In genomic region chr19:6283001-6283400, GRCm38 (mm10) we compare ENCODE assay signal across 17 mouse cellular contexts. TPM values are rescaled to one million over a fixed set of nuclear protein-coding genes. Genes with fewer than 3 reads are reported as not detected.
DNase-seq lines count a peak whose midpoint lies in the region; ATAC-seq and TF ChIP-seq lines count a peak whose summit lies in the region.
"Had no signal": no experiment of that assay in that cellular context is flagged by ENCODE, and none has a peak within 500 bp of the region (broad histone marks: within the 10 kb centered on the region; RNA-seq: fewer than 3 reads in every experiment).

No protein-coding gene starts in this region.

- TF ChIP-seq CTCF in CH12.LX (conservative IDR thresholded peaks at IDR 0.05 in 1 of 2, IDR thresholded peaks at IDR 0.05 in 1 of 2; ENCODE audit: low read depth in 2 of 2, low read length in 2 of 2): no peak

- TF ChIP-seq POLR2A in CH12.LX (IDR thresholded peaks at IDR 0.05; ENCODE audit: low read depth, low read length): no peak

- peaks cover 33% of the 10 kb centered on the region for H3K4me1 ChIP-seq in forebrain, embryonic 10.5 days
- H3K4me1 ChIP-seq in forebrain, embryonic 15.5 days: peaks cover 22% of the 10 kb centered on the region
- peaks cover 47 to 74% of the 10 kb centered on the region in 2 experiments for H3K4me1 ChIP-seq in CH12.LX (ENCODE audit: control insufficient read depth in 1 of 2, insufficient read depth in 2 of 2)
- H3K4me1 ChIP-seq in hindbrain, embryonic 14.5 days (replicated peaks; ENCODE audit: control insufficient read depth, insufficient read depth, low read length): peaks cover 27% of the 10 kb centered on the region

- TF ChIP-seq RAD21 in CH12.LX (IDR thresholded peaks at IDR 0.05; ENCODE audit: low read depth, low read length): no peak

- H3K36me3 ChIP-seq in forebrain, embryonic 10.5 days (replicated peaks): peaks cover 94% of the 10 kb centered on the region
- H3K36me3 ChIP-seq in forebrain, embryonic 15.5 days: peaks cover 43% of the 10 kb centered on the region
- peaks cover 89 to 94% of the 10 kb centered on the region in 2 experiments for H3K36me3 ChIP-seq in CH12.LX (replicated peaks in 1 of 2; ENCODE audit: control insufficient read depth in 1 of 2, insufficient read depth in 1 of 2, low read length in 1 of 2)
- H3K36me3 ChIP-seq in hindbrain, embryonic 14.5 days (replicated peaks; ENCODE audit: control insufficient read depth, insufficient read depth): peaks cover 71% of the 10 kb centered on the region

- no peak for TF ChIP-seq EP300 in CH12.LX (IDR thresholded peaks at IDR 0.05; ENCODE audit: low read length)

- H3K9ac ChIP-seq in forebrain, embryonic 15.5 days (replicated peaks): no peak overlapping the region
- H3K9ac ChIP-seq in CH12.LX (ENCODE audit: insufficient read depth, low read depth): peak overlapping the region; percentile 65
- H3K9ac ChIP-seq in hindbrain, embryonic 14.5 days: no peak overlapping the region
- H3K9ac ChIP-seq: embryonic facial prominence, embryonic 13.5 days; hindbrain, embryonic 15.5 days had no signal

- in situ Hi-C loops in CH12.LX (cut with MboI; ENCODE audit: low pct_ligation_motif_present, low pct_unique_long_range_greater_than_20kb, low sequenced_read_pairs): no loop called here

- dilution Hi-C loops in CH12.LX (cut with MboI; ENCODE audit: extremely low pct_ligation_motif_present, extremely low pct_unique_long_range_greater_than_20kb, low sequenced_read_pairs): no loop called here

- no peaks in the 10 kb centered on the region for H3K27me3 ChIP-seq in forebrain, embryonic 10.5 days (ENCODE audit: poor library complexity, severe bottlenecking)
- H3K27me3 ChIP-seq in forebrain, embryonic 15.5 days: no peaks in the 10 kb centered on the region
- H3K27me3 ChIP-seq in CH12.LX (replicated peaks): no peaks in the 10 kb centered on the region
- no peaks in the 10 kb centered on the region for H3K27me3 ChIP-seq in hindbrain, embryonic 14.5 days (ENCODE audit: control insufficient read depth, insufficient read depth, low read length)
- H3K27me3 ChIP-seq: embryonic facial prominence, embryonic 13.5 days; hindbrain, embryonic 15.5 days had no signal

- H3K9me3 ChIP-seq in forebrain, embryonic 10.5 days: no peaks in the 10 kb centered on the region
- no peaks in the 10 kb centered on the region for H3K9me3 ChIP-seq in forebrain, embryonic 15.5 days
- H3K9me3 ChIP-seq in CH12.LX (replicated peaks; ENCODE audit: low read length): no peaks in the 10 kb centered on the region
- no peaks in the 10 kb centered on the region for H3K9me3 ChIP-seq in hindbrain, embryonic 14.5 days (ENCODE audit: control insufficient read depth, low read length)
- H3K9me3 ChIP-seq: embryonic facial prominence, embryonic 13.5 days; hindbrain, embryonic 15.5 days; midbrain, embryonic 10.5 days had no signal

- H3K79me2 ChIP-seq in CH12.LX (replicated peaks; ENCODE audit: control insufficient read depth, extremely low read depth, insufficient read depth, poor library complexity, severe bottlenecking): peaks cover 87% of the 10 kb centered on the region

- WGBS in forebrain, embryonic 10.5 days: 86% methylated on average over 5 of the region's 5 CpGs
- 86% methylated on average over 5 of the region's 5 CpGs for WGBS in forebrain, embryonic 15.5 days
- WGBS in hindbrain, embryonic 14.5 days: 81% methylated on average over 5 of the region's 5 CpGs

- H3K27ac ChIP-seq in forebrain, embryonic 10.5 days: 0 out of 2 replicates have a peak overlapping the region, but pooled peaks have one; percentile 30
- no peak overlapping the region for H3K27ac ChIP-seq in forebrain, embryonic 15.5 days (replicated peaks)
- H3K27ac ChIP-seq in CH12.LX (ENCODE audit: insufficient read depth, low read depth): peak overlapping the region; percentile 99
- no peak overlapping the region for H3K27ac ChIP-seq in hindbrain, embryonic 14.5 days
- H3K27ac ChIP-seq: embryonic facial prominence, embryonic 13.5 days; hindbrain, embryonic 15.5 days; kidney, postnatal 0 days; midbrain, embryonic 10.5 days; stomach, postnatal 0 days had no signal

- DNase-seq in forebrain, embryonic 10.5 days (ENCODE audit: extremely low spot score, low spot score): no peak
- DNase-seq in kidney, adult 9 months: peak; percentile 72
- DNase-seq in kidney, postnatal 14 days: no peak
- DNase-seq in CH12.LX (ENCODE audit: extremely low read depth) (no peak), liver (peak; percentile 74)
- no peak for DNase-seq in hindbrain, embryonic 14.5 days (ENCODE audit: low spot score)
- DNase-seq in adrenal gland, adult (ENCODE audit: inconsistent age in 2 of 2, low spot score in 1 of 2): no peak
- DNase-seq: adrenal gland, postnatal 14 days; cerebellum, adult 11-12 months; gastrocnemius, postnatal 36 days; lung, postnatal 14 days had no signal

- no peak overlapping the region for H3K4me3 ChIP-seq in forebrain, embryonic 10.5 days
- no peak overlapping the region for H3K4me3 ChIP-seq in forebrain, embryonic 15.5 days
- H3K4me3 ChIP-seq in CH12.LX (replicated peaks in 1 of 3; ENCODE audit: low read depth in 2 of 3, low read length in 2 of 3, poor library complexity in 1 of 3): peak overlapping the region in 1 of 3 experiments; percentile 1
- no peak overlapping the region for H3K4me3 ChIP-seq in hindbrain, embryonic 14.5 days (replicated peaks; ENCODE audit: low read length)
- H3K4me3 ChIP-seq: embryonic facial prominence, embryonic 13.5 days; hindbrain, embryonic 15.5 days; midbrain, embryonic 10.5 days had no signal

- ATAC-seq in forebrain, embryonic 15.5 days (replicated peaks): no peak
- ATAC-seq in hindbrain, embryonic 14.5 days (ENCODE audit: low FRiP score): no peak

- no peak overlapping the region for H3K4me2 ChIP-seq in forebrain, embryonic 15.5 days (replicated peaks)
- H3K4me2 ChIP-seq in CH12.LX (ENCODE audit: insufficient read depth, low read depth, poor library complexity, severe bottlenecking): peak overlapping the region; percentile 14; the same call in 1 of the 2 replicates
- no peak overlapping the region for H3K4me2 ChIP-seq in hindbrain, embryonic 14.5 days (replicated peaks)
- H3K4me2 ChIP-seq: embryonic facial prominence, embryonic 13.5 days; hindbrain, embryonic 15.5 days had no signal

TF ChIP-seq in CH12.LX, 34 proteins besides CTCF, POLR2A, EP300 and RAD21 (continues in another document):
- TF ChIP-seq MXI1 (IDR thresholded peaks at IDR 0.05; ENCODE audit: low read depth, low read length) (no peak), RCOR1 (conservative IDR thresholded peaks at IDR 0.05; ENCODE audit: low read depth, low read length) (no peak), SMC3 (IDR thresholded peaks at IDR 0.05; ENCODE audit: low read depth, low read length) (no peak), TBP (conservative IDR thresholded peaks at IDR 0.05; ENCODE audit: low read depth, low read length) (no peak), CHD2 (IDR thresholded peaks at IDR 0.05; ENCODE audit: low read length) (no peak), BHLHE40 (IDR thresholded peaks at IDR 0.05; ENCODE audit: low read depth, low read length) (no peak), MAZ (IDR thresholded peaks at IDR 0.05; ENCODE audit: low read depth, low read length) (no peak), USF2 (conservative IDR thresholded peaks at IDR 0.05; ENCODE audit: low read depth, low read length) (no peak), MYC (IDR thresholded peaks at IDR 0.05; ENCODE audit: low read depth, low read length) (no peak), PAX5 (IDR thresholded peaks at IDR 0.05; ENCODE audit: low read length) (no peak), NELFE (IDR thresholded peaks at IDR 0.05; ENCODE audit: low read depth, low read length) (no peak), ETS1 (conservative IDR thresholded peaks at IDR 0.05; ENCODE audit: low read depth, low read length) (no peak)

RNA-seq across cellular contexts. Expression of gene Ehd1, which starts 6.5 kb away (rescaled TPM):
- polyA plus RNA-seq in forebrain, embryonic 10.5 days (2016; fragmentation: Nextera tagmentation; extraction: Ambion mirVana): 76.8 and 82.1 TPM in 2 replicates
- polyA plus RNA-seq in forebrain, embryonic 15.5 days (2015; fragmentation: Nextera tagmentation; extraction: Ambion mirVana): 88.1 TPM in 2 replicates
- total RNA-seq in CH12.LX (2012; rRNA removed): 231 and 400 TPM in 2 replicates
- 97.4 and 131 TPM in 2 replicates for total RNA-seq in CH12.LX (2014; rRNA removed)
- polyA plus RNA-seq in CH12.LX (2012; ENCODE audit: insufficient read length, low read depth): 245 and 301 TPM in 2 replicates
- polyA plus RNA-seq in hindbrain, embryonic 14.5 days (2014; fragmentation: Nextera tagmentation; extraction: Ambion mirVana): 80.0 and 84.9 TPM in 2 replicates

RNA-seq across cellular contexts. Expression of gene Cdc42bpg, which starts 23.3 kb away (rescaled TPM):
- 0.23 and 0.24 TPM in 2 replicates for polyA plus RNA-seq in forebrain, embryonic 10.5 days (2016; fragmentation: Nextera tagmentation; extraction: Ambion mirVana)
- polyA plus RNA-seq in forebrain, embryonic 15.5 days (2015; fragmentation: Nextera tagmentation; extraction: Ambion mirVana): 0.31 and 0.67 TPM in 2 replicates
- 4.1 and 4.2 TPM in 2 replicates for total RNA-seq in CH12.LX (2012; rRNA removed)
- 0.65 and 0.79 TPM in 2 replicates for total RNA-seq in CH12.LX (2014; rRNA removed)
- polyA plus RNA-seq in CH12.LX (2012; ENCODE audit: insufficient read length, low read depth): 2.3 and 2.6 TPM in 2 replicates
- 0.56 and 0.63 TPM in 2 replicates for polyA plus RNA-seq in hindbrain, embryonic 14.5 days (2014; fragmentation: Nextera tagmentation; extraction: Ambion mirVana)

RNA-seq across cellular contexts. Expression of gene Atg2a, which starts 41.5 kb away (rescaled TPM):
- 11.1 and 11.4 TPM in 2 replicates for polyA plus RNA-seq in forebrain, embryonic 10.5 days (2016; fragmentation: Nextera tagmentation; extraction: Ambion mirVana)
- polyA plus RNA-seq in forebrain, embryonic 15.5 days (2015; fragmentation: Nextera tagmentation; extraction: Ambion mirVana): 9.7 and 10.1 TPM in 2 replicates
- 9.5 and 10.0 TPM in 2 replicates for total RNA-seq in CH12.LX (2012; rRNA removed)
- total RNA-seq in CH12.LX (2014; rRNA removed): 2.3 and 2.8 TPM in 2 replicates
- 9.4 and 13.9 TPM in 2 replicates for polyA plus RNA-seq in CH12.LX (2012; ENCODE audit: insufficient read length, low read depth)
- 14.5 and 14.8 TPM in 2 replicates for polyA plus RNA-seq in hindbrain, embryonic 14.5 days (2014; fragmentation: Nextera tagmentation; extraction: Ambion mirVana)

RNA-seq across cellular contexts. Expression of gene Ppp2r5b, which starts 47.3 kb away (rescaled TPM):
- 21.6 and 24.4 TPM in 2 replicates for polyA plus RNA-seq in forebrain, embryonic 10.5 days (2016; fragmentation: Nextera tagmentation; extraction: Ambion mirVana)
- 95.5 and 98.5 TPM in 2 replicates for polyA plus RNA-seq in forebrain, embryonic 15.5 days (2015; fragmentation: Nextera tagmentation; extraction: Ambion mirVana)
- total RNA-seq in CH12.LX (2012; rRNA removed): 7.8 and 9.8 TPM in 2 replicates
- total RNA-seq in CH12.LX (2014; rRNA removed): 2.8 and 3.0 TPM in 2 replicates
- polyA plus RNA-seq in CH12.LX (2012; ENCODE audit: insufficient read length, low read depth): 3.4 and 4.1 TPM in 2 replicates
- 140 and 158 TPM in 2 replicates for polyA plus RNA-seq in hindbrain, embryonic 14.5 days (2014; fragmentation: Nextera tagmentation; extraction: Ambion mirVana)

RNA-seq across cellular contexts. Expression of gene Men1, which starts 51.8 kb away (rescaled TPM):
- polyA plus RNA-seq in forebrain, embryonic 10.5 days (2016; fragmentation: Nextera tagmentation; extraction: Ambion mirVana): 115 and 130 TPM in 2 replicates
- polyA plus RNA-seq in forebrain, embryonic 15.5 days (2015; fragmentation: Nextera tagmentation; extraction: Ambion mirVana): 94.6 and 97.7 TPM in 2 replicates
- total RNA-seq in CH12.LX (2012; rRNA removed) (42.9 and 43.0 TPM in 2 replicates), CH12.LX (2014; rRNA removed) (23.5 and 24.9 TPM in 2 replicates)
- 50.7 and 67.8 TPM in 2 replicates for polyA plus RNA-seq in CH12.LX (2012; ENCODE audit: insufficient read length, low read depth)
- polyA plus RNA-seq in hindbrain, embryonic 14.5 days (2014; fragmentation: Nextera tagmentation; extraction: Ambion mirVana): 46.7 and 51.5 TPM in 2 replicates

Comparison
In these comparisons a context has a peak if more than half of its experiments do, and no peak if none do; other contexts are left out.
1. DNase-seq: peak in kidney, adult 9 months (single experiment) and liver (single experiment); none in forebrain, embryonic 10.5 days (single experiment), kidney, postnatal 14 days (single experiment), CH12.LX (single experiment), hindbrain, embryonic 14.5 days (single experiment) and adrenal gland, adult (0 of 2).
2. H3K27ac ChIP-seq: peak in forebrain, embryonic 10.5 days (single experiment) and CH12.LX (single experiment); none in forebrain, embryonic 15.5 days (single experiment) and hindbrain, embryonic 14.5 days (single experiment).